Mouse (Mus musculus) CH12.LX (cell line): Measurements from ENCODE around the gene Gm17019. TPM values are rescaled to one million over a fixed set of nuclear protein-coding genes. Genes with fewer than 3 reads are reported as not detected.
"Not testable (repeated sequence)": the region's sequence is repeated elsewhere in the genome, so short reads cannot be mapped to it uniquely, and the experiment has no call there.

ENCODE experiments used
- DNase-seq: peaks from one replicate; pipeline ENCODE4 v3.0.0-alpha.2; 2013; ENCODE audit errors: extremely low read depth
- H3K27ac ChIP-seq: 2 replicates; pipeline ENCODE4 v1.5.1; 2012; ENCODE audit warnings: low read depth, mild to moderate bottlenecking, control low read depth, moderate library complexity; ENCODE audit not compliant: insufficient read depth
- H3K27me3 ChIP-seq: replicated peaks from 2 replicates; pipeline ENCODE3; 2012; ENCODE audit warnings: inconsistent platforms
- H3K36me3 ChIP-seq, 2 experiments: replicated peaks in 1 of 2; 2 replicates each; pipeline versions ENCODE3 to v1.6.1; 2012; ENCODE audit warnings: inconsistent platforms in 1 of 2, low read length in 1 of 2, mild to moderate bottlenecking in 1 of 2, mixed read lengths in 1 of 2, moderate library complexity in 1 of 2; ENCODE audit not compliant: control insufficient read depth in 1 of 2, insufficient read depth in 1 of 2
- H3K4me1 ChIP-seq, 2 experiments: 2 replicates each; pipeline ENCODE4 v1.6.1; 2012; ENCODE audit warnings: inconsistent platforms in 1 of 2, moderate library complexity in 1 of 2; ENCODE audit not compliant: insufficient read depth in 2 of 2, control insufficient read depth in 1 of 2
- H3K4me2 ChIP-seq: 2 replicates; pipeline ENCODE4 v1.6.1; 2012; ENCODE audit warnings: low read depth, mild to moderate bottlenecking, control low read depth; ENCODE audit not compliant: poor library complexity, insufficient read depth, severe bottlenecking
- H3K4me3 ChIP-seq, 3 experiments: fragments of 150-350 bp in 1 of 3; sonication (generic) in 1 of 3; replicated peaks in 1 of 3; 2 replicates each; pipeline versions ENCODE3 to v1.5.1; 2011 to 2012; ENCODE audit warnings: low read depth in 2 of 3, low read length in 2 of 3, mild to moderate bottlenecking in 2 of 3, moderate library complexity in 2 of 3, control low read depth in 1 of 3, improper control_type of control experiment in 1 of 3, inconsistent platforms in 1 of 3, mixed read lengths in 1 of 3; ENCODE audit not compliant: poor library complexity in 1 of 3
- H3K79me2 ChIP-seq: replicated peaks from 2 replicates; pipeline ENCODE4 v1.6.1; 2012; ENCODE audit warnings: mild to moderate bottlenecking, moderate library complexity; ENCODE audit not compliant: control insufficient read depth, poor library complexity, insufficient read depth, severe bottlenecking; ENCODE audit errors: extremely low read depth
- H3K9ac ChIP-seq: 2 replicates; pipeline ENCODE4 v1.6.1; 2012; ENCODE audit warnings: low read depth, mild to moderate bottlenecking, control low read depth, moderate library complexity; ENCODE audit not compliant: insufficient read depth
- H3K9me3 ChIP-seq: replicated peaks from 2 replicates; pipeline ENCODE3; 2012; ENCODE audit warnings: low read length, inconsistent platforms, mixed read lengths
- dilution Hi-C: fragments of 300-500 bp; cut with MboI; formaldehyde crosslinking; loops from 2 replicates; pipeline ENCODE4 v1.14.3; 2020; ENCODE audit warnings: low sequenced_read_pairs; ENCODE audit not compliant: extremely low pct_unique_long_range_greater_than_20kb, extremely low pct_ligation_motif_present
- in situ Hi-C: fragments of 300-500 bp; cut with MboI; formaldehyde crosslinking; loops from 3 replicates; pipeline ENCODE4 v1.14.3; 2019; ENCODE audit warnings: low sequenced_read_pairs, low pct_ligation_motif_present, low pct_unique_long_range_greater_than_20kb, mixed read lengths
- polyA plus RNA-seq: library from polyadenylated mRNA; unstranded; fragments of >175 nt; gene quantifications from 2 replicates; pipeline ENCODE4 v1.2.1, GENCODE M21; 2012; ENCODE audit warnings: low read depth; ENCODE audit not compliant: insufficient read length
- total RNA-seq, 2 experiments: library from RNA; depleted of rRNA; stranded (reverse); fragments of 300-350 nt in 1 of 2; fragments of >200 nt in 1 of 2; gene quantifications; 2 replicates each; pipeline ENCODE4 v1.2.3; 2012 to 2014

Gene Gm17019
- total and polyA plus RNA-seq, 3 experiments = not detected

DNA sequence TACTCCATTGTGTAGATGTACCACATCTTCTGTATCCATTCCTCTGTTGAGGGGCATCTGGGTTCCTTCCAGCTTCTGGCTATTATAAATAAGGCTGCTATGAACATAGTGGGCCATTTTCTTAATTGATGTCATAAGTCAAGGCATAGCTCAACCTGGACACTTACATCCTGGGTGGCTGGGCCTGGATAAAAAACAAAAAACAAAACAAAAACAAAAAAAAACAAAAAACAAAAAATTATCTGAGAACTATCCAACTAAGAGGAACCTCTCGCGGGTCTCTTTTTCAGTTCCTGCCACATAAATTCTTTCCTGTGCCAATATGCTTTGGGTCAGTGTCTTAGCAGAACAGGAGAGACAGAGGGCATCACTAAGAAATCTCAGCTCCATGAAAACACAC is 18.0 kb upstream of the Gm17019 start:
- dilution Hi-C loops, H3K27ac ChIP-seq, H3K4me3 ChIP-seq, H3K36me3 ChIP-seq, in situ Hi-C loops, DNase-seq, H3K9me3 ChIP-seq, H3K9ac ChIP-seq, H3K4me2 ChIP-seq, H3K79me2 ChIP-seq, H3K4me1 ChIP-seq, H3K27me3 ChIP-seq: not testable (repeated sequence)

DNA sequence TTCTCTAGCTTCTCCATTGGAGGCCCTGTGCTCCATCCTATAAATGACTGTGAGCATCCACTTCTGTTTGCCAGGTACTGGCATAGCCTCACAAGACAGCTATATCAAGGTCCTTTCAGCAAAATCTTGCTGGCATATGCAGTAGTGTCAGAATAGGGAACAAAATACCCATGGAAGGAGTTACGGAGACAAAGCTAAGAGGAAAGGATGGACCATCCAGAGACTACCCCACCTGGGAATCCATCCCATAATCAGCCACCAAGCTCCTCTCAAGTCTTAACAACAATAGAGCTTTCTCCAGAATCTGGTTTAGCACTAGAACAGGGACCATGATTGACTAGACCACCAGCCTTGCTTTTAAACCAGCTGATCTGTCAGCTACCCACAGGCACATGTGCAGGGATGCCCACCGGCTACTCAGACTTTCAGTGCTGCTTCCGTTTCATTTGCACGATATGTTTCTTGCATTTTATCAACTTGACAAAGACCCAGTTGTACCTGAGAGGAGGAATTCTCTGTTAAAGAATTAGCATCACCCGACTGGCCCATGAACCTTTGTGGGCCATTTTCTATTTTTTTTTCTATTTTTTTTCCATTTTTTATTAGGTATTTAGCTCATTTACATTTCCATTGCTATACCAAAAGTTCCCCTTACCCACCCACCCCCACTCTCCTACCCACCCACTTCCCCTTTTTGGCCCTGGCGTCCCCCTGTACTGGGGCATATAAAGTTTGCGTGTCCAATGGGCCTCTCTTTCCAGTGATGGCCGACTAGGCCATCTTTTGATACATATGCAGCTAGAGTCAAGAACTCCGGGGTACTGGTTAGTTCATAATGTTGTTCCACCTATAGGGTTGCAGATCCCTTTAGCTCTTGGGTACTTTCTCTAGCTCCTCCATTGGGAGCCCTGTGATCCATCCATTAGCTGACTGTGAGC is 12.3 kb upstream of the Gm17019 start:
- H3K4me3 ChIP-seq, H3K4me1 ChIP-seq, DNase-seq, H3K4me2 ChIP-seq, H3K9ac ChIP-seq, H3K79me2 ChIP-seq, H3K9me3 ChIP-seq, in situ Hi-C loops, H3K36me3 ChIP-seq, H3K27me3 ChIP-seq, dilution Hi-C loops, H3K27ac ChIP-seq: not testable (repeated sequence)

DNA sequence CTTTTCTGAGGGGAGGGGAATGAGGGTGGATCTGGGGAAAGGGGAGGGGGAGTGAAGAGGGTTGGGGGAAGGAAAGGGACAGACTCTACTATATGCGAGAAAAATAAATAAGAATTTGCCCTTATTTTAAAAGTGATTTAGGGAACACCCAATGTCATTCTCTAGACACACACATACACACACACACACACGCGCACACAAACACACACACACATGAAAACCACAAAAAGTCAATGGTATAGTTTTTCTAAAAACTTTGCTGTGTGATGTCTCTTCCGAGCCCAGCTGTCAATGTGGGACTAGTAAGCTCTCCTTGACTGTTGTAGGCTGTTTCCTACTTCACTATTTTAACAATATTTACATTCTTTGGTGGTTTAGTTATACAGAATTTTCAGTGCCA is 8.0 kb upstream of the Gm17019 start:
- in situ Hi-C loops, H3K9ac ChIP-seq: not testable (repeated sequence)

GRCm38 (mm10) chr5:15039984-15040383 is 7.2 kb upstream of the Gm17019 start:
- H3K4me3 ChIP-seq, H3K9me3 ChIP-seq, H3K79me2 ChIP-seq, in situ Hi-C loops, H3K27me3 ChIP-seq, DNase-seq, H3K36me3 ChIP-seq, H3K4me1 ChIP-seq, H3K27ac ChIP-seq, H3K9ac ChIP-seq, dilution Hi-C loops, H3K4me2 ChIP-seq: not testable (repeated sequence)

More for the DNA sequence above, 8.0 kb upstream of the Gm17019 start:
- H3K4me3 ChIP-seq, H3K4me2 ChIP-seq, H3K36me3 ChIP-seq, H3K79me2 ChIP-seq, H3K4me1 ChIP-seq, H3K27me3 ChIP-seq, H3K27ac ChIP-seq, DNase-seq, H3K9me3 ChIP-seq, dilution Hi-C loops: not testable (repeated sequence)
